Mouse (Mus musculus) c-Kit-positive CD71-positive TER-119-positive erythroid progenitor cells, embryonic 14.5 days (primary cell): ENCODE results near the gene Tnn.

Experiments used
- DNase-seq: peaks from one replicate; pipeline ENCODE4 v3.0.0-alpha.2; 2013; ENCODE audit warnings: low spot score

The Tnn gene

DNA sequence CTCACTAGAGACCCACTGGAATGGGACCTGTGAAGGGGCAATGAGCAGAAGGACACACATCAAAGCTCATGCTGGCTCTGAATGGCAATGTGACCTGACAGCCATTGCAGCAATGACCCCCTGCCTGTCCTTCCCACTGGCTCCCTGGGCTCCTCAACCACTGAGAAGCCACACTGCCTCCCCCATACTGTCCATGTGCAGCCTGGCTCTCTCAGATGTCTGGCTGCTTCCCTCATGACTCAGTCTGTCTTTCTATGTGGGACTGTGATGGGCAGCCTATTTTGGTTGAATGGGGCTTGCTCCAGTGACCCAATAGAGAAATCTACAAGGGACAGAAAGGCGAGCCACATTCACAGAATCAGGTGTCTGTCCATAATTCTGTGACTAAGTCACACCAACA lies 70.7 kb downstream of the Tnn start:
- DNase-seq, result no peak

DNA sequence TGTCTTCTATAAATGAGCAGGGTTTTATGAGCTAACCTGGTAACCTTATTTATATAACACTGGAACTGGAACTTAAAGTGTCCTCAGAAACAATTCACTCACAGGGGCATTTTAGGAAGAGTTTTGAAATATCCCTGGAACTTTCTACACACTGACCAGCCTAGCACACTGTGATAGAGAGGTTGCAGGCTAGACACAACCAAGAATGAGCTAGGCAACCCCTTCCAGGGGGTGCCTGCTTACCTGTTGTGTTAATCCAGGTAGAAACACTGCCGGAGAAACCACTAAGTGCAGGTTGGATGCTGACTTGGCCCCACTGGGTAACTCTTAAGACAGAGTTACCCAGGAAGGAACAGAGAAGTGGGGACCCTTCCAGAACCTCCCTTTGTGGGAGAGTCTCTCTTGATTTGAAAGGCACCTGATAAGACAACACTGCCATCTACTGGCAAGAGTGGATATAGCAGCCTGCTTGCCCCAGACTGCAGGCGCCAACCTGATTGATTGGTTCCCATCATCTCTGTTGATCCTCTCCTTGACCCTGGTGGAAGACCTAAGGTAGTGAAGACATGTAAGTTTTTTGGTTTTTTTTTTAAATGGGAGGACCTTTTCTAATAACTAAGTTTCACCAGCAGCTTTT lies 72.5 kb downstream of the Tnn start:
- peak; percentile 72 for DNase-seq

DNA sequence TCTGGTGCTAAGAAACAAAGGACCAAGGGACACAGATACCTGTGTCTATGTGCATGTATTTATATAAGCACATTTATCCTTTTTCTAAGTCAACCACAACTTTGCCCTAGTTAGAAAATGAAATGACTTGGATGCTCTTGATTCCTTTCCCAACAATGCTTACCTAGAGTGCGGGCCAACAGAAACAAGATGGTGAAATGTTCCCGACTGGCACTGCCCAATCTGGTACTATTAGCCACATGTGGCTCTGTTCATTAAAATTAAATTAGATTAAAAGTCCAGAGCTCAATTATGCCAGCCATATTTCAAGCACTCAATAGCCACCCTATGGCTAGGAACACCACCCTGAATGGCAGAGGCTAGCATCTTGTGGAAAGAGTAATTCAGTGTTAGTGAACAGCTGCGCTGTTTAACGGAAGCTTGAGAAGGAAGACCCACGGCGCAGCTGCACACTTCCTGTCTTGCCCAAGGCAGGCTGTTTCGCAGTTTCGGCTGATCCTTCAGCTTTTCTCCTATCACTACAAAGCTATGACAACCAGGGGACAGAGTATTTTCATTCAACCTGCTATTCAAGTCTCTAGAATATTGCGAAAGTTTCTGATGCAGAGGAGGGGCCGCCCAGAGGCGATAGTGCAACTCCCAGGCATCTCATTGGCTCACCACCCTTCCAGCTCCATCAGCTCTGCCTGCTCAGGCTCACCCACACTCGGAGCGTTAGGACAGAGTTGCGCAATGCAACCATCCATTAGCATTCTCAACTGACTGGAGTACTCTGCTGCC lies 74.3 kb downstream of the Tnn start:
- no peak for DNase-seq

DNA sequence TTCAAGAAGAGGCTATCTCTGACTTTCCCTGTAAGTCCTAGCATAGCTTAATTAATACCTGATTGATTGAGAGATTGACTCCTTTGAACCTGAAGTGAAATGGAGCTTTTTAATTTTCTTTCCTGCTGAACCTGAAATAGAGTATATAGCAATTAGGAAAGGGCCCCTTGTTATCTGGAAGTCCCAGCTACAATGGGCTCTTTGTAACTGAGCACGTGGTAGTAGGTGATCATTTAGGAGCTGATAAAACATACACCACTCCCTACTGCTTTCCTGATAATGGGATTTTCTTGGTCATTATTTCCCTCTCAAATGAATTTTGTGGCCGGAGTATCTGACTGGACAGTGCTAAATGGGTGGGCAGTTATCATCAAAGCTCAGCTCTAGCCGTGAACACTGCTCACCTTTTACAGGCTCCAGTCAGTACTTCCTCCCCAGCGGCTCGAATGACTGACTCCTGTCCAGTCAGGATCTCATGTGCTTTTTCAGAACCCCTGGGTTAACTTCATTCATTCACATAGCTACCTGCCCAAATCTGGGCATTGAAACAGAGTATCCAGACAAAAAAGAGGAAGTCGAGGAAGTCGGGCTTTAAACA lies 88.7 kb downstream of the Tnn start:
- no peak for DNase-seq

DNA sequence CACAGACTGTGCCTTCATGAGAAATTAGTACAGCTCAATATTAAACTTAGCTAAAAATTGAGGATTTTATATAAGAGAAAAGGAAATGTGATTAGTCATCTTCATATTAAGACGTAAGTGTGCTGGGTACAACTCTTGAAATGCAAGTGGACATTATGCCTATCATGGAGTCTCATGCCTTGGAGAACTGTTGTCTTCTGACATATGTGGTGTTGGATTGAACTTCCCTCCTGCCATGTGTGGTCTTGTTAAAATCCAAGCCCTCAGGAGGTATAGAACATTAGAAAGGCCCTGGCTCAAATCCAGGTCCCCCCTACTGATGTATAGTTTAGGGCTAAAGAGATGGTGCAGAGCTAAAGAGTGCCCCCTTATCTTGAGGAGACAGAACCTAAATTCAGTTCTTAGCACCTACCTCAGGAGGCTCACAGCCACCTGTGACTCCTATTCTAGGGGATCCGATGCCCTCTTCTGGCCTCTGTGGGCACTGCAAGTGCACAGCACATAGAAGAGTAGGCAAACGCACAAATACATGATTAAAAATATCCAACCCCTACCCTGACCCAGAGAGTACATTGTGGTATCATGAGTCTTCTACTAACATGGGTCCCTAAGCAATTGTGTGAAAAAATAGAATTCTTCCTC lies 91.5 kb downstream of the Tnn start:
- DNase-seq, result peak; percentile 72

DNA sequence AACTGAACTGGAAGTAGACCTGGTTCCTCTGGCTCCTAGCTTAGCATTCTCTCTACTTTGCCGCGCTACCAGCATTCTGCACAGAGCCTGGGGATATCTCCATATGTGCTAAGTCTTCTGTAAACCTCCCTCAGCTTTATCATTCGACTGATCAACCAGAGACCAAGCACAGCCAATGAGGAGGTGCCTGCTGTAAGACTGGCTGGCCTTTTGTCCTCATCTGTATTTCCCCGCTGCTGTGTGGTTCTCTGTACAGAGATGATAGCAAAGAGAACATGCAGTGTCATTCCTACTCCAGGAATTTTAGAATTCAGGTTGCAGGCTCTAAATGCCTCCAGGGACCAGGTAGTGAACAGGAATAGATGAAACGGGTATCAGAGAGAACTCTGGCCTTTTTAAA lies 92.1 kb downstream of the Tnn start:
- peak; percentile 89 for DNase-seq

DNA sequence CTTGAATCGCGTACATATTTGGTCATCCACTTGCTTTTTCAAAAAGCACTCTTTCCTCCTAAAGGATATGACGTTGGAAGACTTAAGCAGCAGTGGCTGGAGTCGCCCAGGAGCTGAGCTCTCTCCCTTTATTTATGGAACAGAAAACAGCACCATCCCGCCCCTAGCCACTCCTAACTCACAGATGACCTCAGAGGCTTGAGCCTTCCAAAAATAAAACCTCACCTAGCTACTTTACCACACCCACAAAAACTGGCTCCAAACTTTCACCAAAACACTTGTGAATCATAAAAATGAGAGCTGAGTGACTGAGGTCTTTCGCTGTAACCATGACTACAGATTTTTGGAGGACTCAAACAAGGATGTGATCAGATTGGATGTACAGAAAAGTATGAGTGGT lies 92.8 kb downstream of the Tnn start:
- peak; percentile 38 for DNase-seq

DNA sequence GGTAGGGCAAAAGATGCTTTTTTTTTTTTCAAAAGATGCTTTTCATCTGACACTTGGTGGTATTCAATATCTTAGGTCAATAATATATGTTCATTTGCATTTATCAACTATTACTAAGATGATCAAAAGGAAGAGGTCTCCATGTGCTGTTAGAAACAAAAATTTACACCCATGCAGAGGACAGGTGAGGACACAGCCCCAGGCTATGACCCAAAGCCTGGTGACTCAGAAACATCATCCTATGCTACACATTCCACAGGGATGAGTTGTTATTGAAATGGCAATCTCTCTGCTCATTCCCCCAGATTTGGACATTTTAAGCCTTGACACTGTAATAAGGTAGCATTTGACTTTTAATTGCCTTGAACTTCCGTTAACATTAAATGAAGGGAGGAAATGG lies 93.5 kb downstream of the Tnn start:
- no peak for DNase-seq

DNA sequence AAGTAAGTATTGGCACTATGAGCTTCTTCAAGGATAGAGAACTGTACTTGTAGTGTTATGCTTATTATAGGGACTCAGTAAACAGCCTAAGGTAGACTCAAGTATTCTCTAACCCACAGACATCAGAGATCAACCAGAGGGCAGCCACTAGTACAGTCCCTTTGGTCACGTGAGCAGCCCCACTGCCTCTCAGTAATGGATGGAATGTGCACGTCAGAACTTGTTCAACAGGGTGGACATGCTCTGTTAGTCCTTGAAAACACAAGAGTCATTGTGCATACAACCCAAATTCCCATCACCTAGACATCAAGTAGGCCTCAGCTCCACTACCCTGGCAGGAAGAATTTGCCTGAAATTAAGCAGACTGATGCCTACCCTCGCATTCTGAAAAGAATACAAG lies 95.7 kb downstream of the Tnn start:
- DNase-seq, result no peak

DNA sequence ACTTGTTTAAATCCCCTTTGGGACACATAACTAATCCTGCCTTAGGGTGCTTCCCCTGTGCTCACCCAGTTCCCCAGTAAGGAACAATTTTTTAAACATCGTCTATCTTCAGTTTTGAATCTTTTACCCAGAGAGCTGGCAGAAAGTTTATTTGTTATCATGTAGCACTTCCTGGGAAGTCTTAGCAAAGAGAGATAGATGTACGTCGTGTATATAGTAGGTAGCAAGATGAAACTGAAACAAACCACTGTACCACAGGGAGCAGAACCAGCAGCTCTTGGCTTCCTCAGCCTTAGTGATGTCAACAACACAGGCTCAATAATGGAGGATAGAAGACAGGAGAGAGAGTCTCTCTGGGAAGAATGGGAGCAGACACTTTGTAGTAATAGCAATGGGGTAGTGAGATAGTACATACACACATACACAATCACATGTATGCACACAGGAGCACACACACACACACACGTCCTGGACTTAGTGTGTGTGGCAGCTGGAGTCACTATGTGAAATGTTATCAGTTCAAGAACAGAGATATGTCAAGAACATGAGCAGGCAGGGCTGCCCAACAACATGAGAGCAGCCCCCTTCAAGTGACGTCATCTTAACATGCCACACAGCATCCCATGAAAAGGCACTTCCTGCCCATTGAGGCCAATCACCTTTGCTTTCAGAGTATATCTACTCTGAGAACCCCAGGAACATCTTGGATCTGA lies 98.9 kb downstream of the Tnn start:
- DNase-seq, result no peak

DNA sequence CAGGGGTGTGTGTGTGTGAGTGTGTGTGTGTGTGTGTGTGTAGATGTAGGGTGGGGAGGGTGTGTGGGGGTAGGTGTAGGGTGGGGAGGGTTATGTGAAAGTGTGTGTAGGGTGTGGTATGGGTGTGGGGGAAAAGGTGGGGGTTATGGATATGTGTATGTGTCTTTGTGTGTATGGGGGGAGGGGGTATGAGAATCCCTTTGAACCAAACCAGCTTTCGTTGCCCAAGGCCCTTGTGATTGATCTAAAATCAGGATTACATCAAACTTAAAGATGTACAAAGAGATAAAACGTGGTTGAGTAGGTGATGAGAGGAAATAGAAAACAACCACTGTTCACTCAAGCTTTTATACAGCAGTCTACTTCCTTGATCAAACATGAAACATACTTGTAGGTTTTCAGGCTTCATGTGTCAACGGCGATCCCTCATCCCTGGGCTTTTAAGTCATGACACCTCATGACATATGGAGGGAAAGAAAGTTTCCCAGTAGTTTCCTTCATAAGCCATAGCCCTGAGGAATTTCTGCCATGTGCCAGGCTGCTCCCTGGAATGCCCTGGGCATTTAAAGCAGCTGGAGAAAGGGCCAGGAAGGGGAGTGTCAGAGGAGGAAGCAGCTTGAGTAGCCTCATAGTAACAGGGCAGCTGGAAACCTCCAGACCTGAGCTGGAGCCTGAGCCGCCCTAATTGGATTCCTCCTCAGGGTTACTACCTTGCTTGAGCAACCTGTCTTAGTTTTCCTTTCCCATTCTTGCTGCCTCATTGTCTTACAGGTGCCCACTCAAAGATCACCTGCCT lies 99.7 kb downstream of the Tnn start:
- DNase-seq, result no peak

DNA sequence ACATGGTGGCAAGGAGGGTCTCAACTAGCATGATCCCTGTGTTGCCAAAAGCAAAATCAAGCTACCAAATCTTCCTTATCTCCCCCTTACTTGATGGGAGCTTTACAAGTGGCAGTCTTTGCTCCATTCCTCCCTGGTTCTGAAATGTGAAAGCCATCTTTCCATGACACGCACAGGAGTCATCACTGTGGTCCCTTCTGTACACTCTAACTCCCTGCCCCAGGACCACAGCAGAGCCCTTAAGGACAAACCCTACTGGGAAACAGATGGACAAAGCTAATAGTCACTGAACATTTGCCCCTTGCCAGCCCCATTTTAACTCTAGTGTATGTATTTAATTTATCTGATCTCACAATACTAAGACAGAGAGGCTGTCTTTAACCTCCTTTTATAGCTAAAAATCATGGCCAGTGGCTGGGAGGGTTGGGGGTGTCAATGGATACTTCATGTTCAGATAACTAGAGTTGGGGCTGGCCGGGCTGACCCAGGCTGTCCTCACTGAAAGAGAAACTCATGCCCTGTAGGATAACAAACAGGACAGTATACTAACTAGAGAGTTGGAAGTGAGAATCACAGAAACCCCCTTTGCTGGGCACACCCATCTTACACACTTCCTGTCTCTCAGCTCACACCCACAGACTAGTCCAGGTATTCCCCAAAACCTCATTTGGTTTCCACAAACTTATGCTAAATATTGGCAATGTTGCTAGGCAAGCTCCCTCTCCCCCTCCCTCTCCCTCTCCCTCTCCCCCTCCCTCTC lies 100.6 kb downstream of the Tnn start:
- DNase-seq, result no peak

DNA sequence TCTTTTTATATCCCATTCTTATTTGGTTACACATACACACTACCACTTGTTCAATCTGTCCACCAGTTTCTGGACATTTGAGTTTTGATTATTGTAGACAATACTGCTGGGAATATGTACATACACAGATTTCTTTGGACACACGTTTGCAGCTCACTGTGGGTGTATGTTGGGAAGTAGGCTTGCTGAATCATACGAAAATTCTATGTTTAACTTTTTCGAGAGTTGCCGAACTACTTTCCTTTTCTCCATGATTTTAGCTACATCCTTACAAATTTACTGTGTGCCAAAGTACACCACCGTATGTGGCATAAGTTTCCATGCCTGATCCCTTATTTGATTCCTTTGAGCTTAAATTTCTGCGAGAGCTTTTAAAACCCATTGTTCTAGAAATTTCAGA lies 102.5 kb downstream of the Tnn start:
- DNase-seq, result no peak

DNA sequence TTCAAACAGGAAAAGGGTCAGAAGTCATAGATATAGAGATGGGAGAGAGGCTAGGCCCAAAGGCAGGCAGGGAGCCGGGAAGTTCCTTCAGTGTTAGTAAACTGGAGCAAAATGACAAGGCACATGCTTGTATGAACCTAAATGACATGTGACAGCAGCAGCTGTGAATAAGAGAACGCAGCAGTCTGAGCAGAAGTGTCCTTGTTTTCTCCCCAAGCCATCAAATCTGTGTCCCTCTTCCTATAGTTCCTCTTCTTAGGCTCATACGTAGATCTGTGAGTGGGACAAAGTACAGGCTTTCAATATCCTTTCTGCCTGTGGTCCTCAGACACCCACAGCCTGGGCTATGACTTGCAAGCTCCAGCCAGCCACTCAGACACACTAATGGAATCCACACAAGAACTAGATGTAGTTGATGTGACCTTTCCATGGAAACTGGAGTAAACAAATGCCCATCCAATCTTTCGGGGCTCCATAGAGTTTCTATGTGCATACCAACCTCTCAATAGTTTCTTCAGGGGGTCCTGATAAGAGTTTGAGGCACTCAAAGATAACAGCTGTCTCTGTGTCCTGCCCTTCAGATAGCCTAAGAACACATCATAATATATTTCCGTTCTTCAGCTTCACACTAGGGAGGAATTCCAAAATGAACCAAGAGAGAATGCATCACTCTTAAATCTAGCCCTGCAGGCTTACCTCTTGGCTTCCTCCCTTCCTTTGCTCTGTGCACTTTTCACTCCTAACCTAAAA lies 104.1 kb downstream of the Tnn start:
- no peak for DNase-seq

DNA sequence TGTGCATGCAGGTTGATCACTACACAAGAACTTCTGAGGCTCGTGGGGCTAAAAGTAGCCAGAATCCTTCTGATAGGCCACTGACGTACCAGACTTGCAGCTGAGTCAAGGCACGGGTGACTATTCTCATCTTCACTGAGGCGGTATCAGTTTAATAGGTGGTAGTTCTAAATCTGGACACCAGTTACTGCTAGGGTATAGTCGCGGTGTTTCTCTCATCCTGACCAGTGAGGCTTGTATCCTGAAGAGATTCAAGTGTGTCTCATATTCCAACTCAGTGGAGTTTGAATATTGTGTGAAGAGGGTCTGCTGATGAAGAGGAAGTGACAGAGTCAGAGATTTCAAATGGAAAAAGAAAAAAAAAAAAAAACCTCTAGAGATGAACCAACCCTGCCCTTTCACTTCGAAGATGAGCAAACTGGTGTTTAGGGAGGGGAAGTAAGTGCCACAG lies 105.9 kb downstream of the Tnn start:
- no peak for DNase-seq

DNA sequence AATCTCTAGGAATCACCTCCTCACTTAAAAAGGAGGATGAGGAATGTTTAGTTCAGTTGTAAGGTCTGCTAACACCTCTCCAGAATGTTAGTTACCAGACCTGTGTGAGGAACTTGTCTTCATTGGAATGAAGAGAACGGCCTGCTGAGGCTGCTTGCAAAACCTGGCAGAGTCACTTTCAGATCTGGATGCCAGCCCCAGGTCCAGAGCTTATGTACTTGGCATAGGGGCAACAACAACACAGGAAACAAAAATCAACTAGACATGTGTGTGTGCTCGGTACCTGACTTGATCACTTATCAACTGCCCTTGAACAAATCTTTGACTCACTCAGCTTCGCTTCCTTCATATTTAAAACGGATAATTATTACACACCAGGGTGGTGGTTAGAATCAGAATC lies 106.6 kb downstream of the Tnn start:
- DNase-seq, result no peak

DNA sequence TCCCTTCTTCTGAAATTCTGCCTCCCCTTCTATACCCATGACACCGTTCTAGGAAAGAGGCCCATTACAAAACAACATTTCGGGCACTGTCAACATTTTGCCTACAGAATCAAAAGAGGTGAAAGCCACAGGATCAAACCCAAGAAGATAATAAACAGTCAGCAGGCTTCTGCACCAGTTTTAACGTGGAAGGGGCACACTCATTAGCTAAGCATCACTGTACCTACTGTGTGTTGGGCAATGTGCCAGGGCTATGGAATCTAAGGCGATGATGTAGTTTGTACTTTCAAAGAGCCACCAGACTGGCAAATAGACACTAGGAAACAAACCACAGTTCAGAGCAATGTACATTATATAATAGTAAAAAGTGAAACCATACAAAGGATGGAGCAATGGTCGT lies 107.4 kb downstream of the Tnn start:
- no peak for DNase-seq

DNA sequence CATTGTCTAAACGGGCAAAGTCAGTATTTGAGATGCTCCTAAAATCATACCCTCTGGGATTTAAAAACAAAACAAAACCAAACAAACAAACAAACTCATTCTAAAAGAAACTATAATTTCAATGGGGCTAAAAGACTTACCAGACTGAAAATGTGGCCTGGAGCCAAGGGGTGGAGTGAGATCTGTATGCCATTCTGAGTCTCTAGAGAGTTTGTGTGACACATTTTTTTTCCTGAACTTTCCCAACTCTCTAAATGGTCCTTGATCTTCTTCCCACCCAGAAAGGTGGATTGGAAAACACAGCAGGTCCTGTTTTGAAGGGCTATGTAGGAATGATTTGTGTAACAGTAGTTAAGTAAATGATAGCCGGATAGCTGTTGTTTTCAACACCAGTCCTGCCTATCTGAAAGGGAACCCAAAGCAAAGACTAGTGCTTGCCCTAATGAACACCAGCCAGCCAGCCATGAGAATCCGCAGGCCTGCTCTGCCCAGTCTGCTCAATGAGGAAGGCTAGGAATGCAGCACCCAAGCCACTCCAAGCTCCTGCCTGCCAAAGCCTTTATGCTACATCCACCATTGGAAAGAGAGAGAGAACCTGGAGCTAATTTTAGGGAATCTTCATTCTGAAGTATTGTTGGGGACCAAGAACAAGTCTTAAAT lies 108.2 kb downstream of the Tnn start:
- DNase-seq, result no peak

DNA sequence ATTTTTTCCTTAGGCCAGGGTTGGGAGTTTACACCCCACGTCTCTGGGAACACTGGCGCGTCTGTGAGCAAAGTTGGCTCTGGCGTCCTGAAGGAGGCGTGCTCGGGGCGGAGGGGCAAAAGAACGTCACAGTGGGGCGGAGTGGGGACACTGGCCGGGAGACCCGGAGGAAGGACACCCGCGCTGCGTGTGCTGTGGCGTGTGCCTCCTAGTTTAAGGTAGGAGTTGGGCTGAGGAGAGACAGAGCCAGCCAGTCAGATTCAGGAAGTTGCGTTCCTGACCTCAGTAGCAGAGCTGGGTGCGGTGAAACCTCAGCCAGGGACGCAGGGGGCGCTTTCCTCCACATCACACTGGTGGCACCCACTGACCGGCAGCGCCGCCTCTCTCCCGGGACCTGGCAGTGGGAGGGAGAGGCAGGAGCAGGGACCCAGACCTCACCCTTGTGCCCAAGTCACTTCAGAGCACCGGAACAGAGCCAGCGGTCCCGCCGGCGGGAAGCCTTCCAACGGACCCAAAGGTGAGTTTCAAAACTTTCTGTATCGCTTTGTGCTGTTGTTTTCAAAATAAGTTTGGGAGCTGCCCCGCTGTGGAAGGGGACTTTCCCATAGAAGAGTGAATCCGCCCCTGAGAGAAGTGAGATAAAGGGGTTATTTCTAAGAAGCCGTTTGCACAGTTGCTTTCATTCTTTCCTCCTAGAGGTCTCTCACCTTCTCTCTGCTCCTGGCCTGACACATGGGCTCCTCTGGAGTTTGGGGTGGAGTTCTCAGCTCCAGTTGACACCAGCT lies 109.0 kb downstream of the Tnn start, which contains the start of gene 4930523C07Rik:
4930523C07Rik (plus strand) TSS at position 146 of the 785 bp plus-strand sequence.
- peak; percentile 74 for DNase-seq
